Mouse (Mus musculus) ZHBTc4 (cell line): ENCODE results near the gene Mkln1.

ENCODE experiments used
- DNase-seq: peaks from one replicate; pipeline ENCODE4 v3.0.0-alpha.2; 2011; ENCODE audit warnings: low read depth, low spot score

Mkln1 gene

GRCm38 (mm10) chr6:31513726-31514125, 115.2 kb downstream of the Mkln1 start:
- DNase-seq = no peak

- DNase-seq = no peak
Observed at GRCm38 (mm10) chr6:31517681-31518337, 119.3 kb downstream of the Mkln1 start.

GRCm38 (mm10) chr6:31518338-31518698, 119.8 kb downstream of the Mkln1 start:
- no peak for DNase-seq

GRCm38 (mm10) chr6:31519001-31519471, 120.5 kb downstream of the Mkln1 start:
- DNase-seq = peak; percentile 55

GRCm38 (mm10) chr6:31520486-31521215, 122.1 kb downstream of the Mkln1 start:
- no peak for DNase-seq

- no peak for DNase-seq
Observed at GRCm38 (mm10) chr6:31521491-31522355, 123.2 kb downstream of the Mkln1 start.

GRCm38 (mm10) chr6:31522478-31522877, 123.9 kb downstream of the Mkln1 start:
- DNase-seq = no peak

GRCm38 (mm10) chr6:31523039-31523438, 124.5 kb downstream of the Mkln1 start:
- no peak for DNase-seq

- DNase-seq = no peak
Observed at GRCm38 (mm10) chr6:31523657-31524056, 125.1 kb downstream of the Mkln1 start.

GRCm38 (mm10) chr6:31524121-31524520, 125.6 kb downstream of the Mkln1 start:
- DNase-seq = no peak

GRCm38 (mm10) chr6:31524647-31525046, 126.1 kb downstream of the Mkln1 start:
- DNase-seq = no peak

GRCm38 (mm10) chr6:31525231-31525900, 126.8 kb downstream of the Mkln1 start:
- DNase-seq = peak; percentile 87

- DNase-seq = peak; percentile 80
Observed at GRCm38 (mm10) chr6:31526929-31527328, 128.4 kb downstream of the Mkln1 start.

GRCm38 (mm10) chr6:31527897-31528296, 129.4 kb downstream of the Mkln1 start:
- peak; percentile 87 for DNase-seq

GRCm38 (mm10) chr6:31528339-31528738, 129.8 kb downstream of the Mkln1 start:
- DNase-seq = no peak

- DNase-seq = peak; percentile 17
Observed at GRCm38 (mm10) chr6:31531880-31532279, 133.3 kb downstream of the Mkln1 start.

- DNase-seq = no peak
Observed at GRCm38 (mm10) chr6:31534705-31535104, 136.2 kb downstream of the Mkln1 start.

- no peak for DNase-seq
Observed at GRCm38 (mm10) chr6:31537193-31537592, 138.7 kb downstream of the Mkln1 start.

GRCm38 (mm10) chr6:31538112-31538511, 139.6 kb downstream of the Mkln1 start:
- DNase-seq = no peak

GRCm38 (mm10) chr6:31540018-31540417, 141.5 kb downstream of the Mkln1 start:
- DNase-seq = no peak

- no peak for DNase-seq
Observed at GRCm38 (mm10) chr6:31544318-31544717, 145.8 kb downstream of the Mkln1 start.
